Mouse (Mus musculus): ENCODE results near the gene Sf1.

Gene Sf1

GRCm38 (mm10) chr19:6373539-6374400, 10.3 kb downstream of the Sf1 start:
- peak; percentile 75 for DNase-seq (ENCODE audit: extremely low spot score, low spot score)

- no peak for DNase-seq (ENCODE audit: extremely low spot score, low spot score)
Observed at GRCm38 (mm10) chr19:6374571-6374970, 11.1 kb downstream of the Sf1 start.

- DNase-seq (ENCODE audit: extremely low spot score, low spot score), result no peak
Observed at GRCm38 (mm10) chr19:6375423-6376254, 12.1 kb downstream of the Sf1 start.

- DNase-seq (ENCODE audit: extremely low spot score, low spot score), result peak; percentile 50
Observed at GRCm38 (mm10) chr19:6376255-6376564, 12.7 kb downstream of the Sf1 start.

DNA sequence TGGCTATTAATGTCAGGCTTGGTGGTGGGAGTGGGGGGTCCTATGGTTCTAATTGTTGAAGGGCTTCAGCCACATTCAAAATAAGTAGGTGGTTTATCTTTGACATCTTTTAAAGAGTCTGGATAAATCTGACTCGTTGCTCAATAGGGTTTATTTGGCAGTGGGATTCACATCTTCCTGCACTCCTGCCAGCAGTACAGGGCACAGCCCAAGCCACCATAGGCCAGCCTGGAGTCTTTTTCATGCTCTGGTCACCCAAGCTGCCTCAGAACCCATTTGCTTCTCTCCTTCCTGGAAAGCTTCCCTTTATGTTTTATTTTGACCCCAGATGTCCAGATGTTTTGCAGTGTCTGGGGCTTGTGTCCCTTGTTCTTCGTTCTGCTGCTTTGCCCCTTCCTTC, 13.2 kb downstream of the Sf1 start:
- no peak for DNase-seq (ENCODE audit: extremely low spot score, low spot score)

GRCm38 (mm10) chr19:6377327-6378040, 14.0 kb downstream of the Sf1 start:
- no peak for DNase-seq (ENCODE audit: extremely low spot score, low spot score)

- no peak for DNase-seq (ENCODE audit: extremely low spot score, low spot score)
Observed at GRCm38 (mm10) chr19:6380411-6381166, 17.1 kb downstream of the Sf1 start.

DNA sequence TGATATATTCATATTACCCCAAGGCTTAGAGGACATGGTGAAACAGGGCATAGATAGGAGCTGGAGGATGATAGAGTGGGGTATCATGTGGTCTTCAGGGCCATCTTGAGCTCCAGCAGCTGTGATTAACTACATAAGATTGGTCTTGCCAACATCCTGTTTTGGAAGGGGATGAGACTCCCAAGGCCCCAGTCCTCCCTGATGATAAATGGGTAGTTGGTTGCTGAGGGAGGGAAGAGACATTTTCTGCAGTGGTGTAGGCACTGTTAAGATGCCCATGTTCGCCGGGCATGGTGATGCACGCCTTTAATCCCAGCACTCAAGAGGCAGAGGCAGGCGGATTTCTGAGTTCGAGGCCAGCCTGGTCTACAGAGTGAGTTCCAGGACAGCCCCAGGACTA, 17.7 kb downstream of the Sf1 start:
- DNase-seq (ENCODE audit: extremely low spot score, low spot score), result no peak

DNA sequence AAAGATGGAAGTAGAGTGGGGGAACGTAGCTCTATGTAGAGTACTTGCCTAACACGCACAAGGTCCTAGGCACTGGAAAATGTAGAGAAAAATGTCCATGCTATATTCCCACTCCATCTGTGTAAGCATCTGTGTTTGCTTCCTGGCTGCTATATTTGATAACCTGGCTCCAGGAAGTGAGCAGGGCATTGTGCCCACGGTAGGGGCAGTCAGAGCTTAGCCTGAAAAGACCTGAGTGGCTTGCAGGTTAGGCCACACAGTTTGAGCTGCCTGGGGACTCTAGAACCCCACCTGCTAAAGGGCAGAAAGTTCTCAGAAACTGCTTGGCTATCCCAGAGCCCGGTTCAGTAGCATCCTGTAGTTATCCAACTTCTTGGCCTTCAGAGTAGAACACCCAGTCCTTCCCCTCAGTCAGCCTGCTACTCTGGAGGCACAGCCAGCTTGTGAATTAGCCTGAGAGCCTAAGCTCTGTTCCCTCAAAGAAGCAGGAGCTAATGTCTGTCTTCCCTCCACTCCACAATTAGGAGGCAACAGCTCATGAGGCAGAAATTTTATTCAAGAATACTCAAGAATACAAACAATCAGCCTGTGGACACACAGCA, 18.9 kb downstream of the Sf1 start:
- no peak for DNase-seq (ENCODE audit: extremely low spot score, low spot score)

GRCm38 (mm10) chr19:6383470-6383869, 20.0 kb downstream of the Sf1 start:
- DNase-seq (ENCODE audit: extremely low spot score, low spot score), result no peak

DNA sequence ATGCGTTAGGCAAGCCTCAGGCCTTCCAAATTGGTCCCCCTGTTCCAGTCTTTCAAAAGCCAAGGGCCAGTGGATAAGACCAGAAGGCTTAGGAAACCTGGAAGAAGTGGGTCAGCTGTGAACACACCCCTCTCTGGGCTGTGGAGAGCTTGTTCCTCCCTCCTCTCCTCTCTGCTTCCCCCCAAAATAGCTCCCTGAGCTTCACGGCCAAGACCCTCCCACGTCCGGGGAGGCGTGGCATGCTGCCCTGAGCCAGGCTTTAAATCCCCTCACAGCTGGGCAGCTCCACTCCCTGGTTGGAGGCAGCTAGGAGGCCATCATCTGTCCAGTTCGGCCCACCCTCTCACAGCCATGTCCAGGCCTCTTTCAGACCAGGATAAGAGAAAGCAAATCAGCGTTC, 20.6 kb downstream of the Sf1 start, which contains the start of gene Pygm:
Pygm (plus strand) TSS at position 272 of the 400 bp plus-strand sequence.
- DNase-seq (ENCODE audit: extremely low spot score, low spot score), result no peak

- DNase-seq (ENCODE audit: extremely low spot score, low spot score), result no peak
Observed at GRCm38 (mm10) chr19:6384954-6385353, 21.5 kb downstream of the Sf1 start.

DNA sequence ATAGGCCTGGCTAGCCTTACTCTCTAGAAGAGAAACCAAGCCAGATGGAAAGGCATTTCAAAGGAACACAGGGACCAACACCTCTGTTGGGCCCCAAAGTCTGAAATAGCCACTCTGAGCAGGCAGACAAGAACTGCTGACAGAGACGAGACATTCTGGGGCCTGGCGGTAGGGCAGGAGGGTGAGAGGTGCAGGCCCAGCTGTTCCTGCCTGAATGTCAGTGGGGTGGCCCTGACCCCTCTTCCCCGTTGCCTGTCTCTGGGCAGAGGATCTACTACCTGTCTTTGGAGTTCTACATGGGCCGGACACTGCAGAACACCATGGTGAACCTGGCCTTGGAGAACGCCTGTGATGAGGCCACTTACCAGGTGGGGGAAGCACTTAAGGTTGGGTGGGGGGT, 21.9 kb downstream of the Sf1 start:
- no peak for DNase-seq (ENCODE audit: extremely low spot score, low spot score)

DNA sequence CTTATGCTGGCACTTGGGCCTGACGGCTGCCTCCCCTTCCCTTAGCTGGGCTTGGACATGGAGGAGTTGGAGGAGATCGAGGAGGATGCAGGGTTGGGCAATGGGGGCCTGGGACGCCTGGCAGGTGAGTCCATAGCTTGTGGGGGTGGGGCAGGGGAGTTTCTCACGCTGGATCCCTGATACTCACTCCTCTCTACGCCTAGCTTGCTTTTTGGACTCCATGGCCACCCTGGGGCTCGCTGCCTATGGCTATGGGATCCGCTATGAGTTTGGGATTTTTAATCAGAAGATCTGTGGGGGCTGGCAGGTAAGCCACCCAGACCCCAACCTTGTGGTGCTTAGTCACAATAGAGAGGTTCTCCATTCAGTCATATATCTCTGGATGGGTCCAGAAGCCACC, 22.3 kb downstream of the Sf1 start:
- no peak for DNase-seq (ENCODE audit: extremely low spot score, low spot score)

GRCm38 (mm10) chr19:6386234-6386633, 22.7 kb downstream of the Sf1 start:
- DNase-seq (ENCODE audit: extremely low spot score, low spot score), result no peak

DNA sequence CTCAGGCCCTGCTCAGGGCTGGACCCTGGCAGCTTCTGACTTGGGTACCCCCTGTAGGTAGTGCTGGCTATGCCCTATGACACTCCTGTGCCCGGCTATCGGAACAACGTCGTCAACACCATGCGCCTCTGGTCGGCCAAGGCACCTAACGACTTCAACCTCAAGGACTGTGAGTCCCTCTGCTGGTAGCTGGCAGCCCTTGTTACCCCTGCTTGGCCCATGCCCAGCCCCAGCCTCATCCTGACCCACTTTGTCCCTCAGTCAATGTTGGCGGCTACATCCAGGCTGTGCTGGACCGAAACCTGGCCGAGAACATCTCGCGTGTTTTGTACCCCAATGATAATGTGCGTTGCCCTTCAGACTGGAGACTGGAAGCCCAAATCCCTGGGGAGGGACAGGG, 24.5 kb downstream of the Sf1 start:
- DNase-seq (ENCODE audit: extremely low spot score, low spot score), result no peak

- no peak for DNase-seq (ENCODE audit: extremely low spot score, low spot score)
Observed at GRCm38 (mm10) chr19:6389803-6390202, 26.3 kb downstream of the Sf1 start.

DNA sequence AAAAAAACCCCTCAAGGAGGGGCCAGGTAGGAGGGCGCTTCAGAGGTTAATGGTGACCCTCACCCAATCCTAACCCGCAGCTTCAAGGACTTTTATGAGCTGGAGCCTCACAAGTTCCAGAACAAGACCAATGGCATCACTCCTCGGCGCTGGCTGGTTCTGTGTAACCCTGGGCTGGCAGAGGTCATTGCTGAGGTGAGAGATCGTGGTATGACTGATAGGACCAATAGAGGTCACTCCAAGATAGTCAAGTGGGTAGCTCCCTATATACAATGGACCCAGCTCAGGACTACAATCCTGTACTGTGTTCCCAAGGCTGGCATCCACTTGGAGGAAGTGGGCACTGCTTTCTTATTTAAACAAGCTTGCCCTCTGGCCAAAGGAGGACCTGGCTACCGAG, 26.8 kb downstream of the Sf1 start:
- no peak for DNase-seq (ENCODE audit: extremely low spot score, low spot score)

GRCm38 (mm10) chr19:6392743-6393393, 29.4 kb downstream of the Sf1 start:
- no peak for DNase-seq (ENCODE audit: extremely low spot score, low spot score)

DNA sequence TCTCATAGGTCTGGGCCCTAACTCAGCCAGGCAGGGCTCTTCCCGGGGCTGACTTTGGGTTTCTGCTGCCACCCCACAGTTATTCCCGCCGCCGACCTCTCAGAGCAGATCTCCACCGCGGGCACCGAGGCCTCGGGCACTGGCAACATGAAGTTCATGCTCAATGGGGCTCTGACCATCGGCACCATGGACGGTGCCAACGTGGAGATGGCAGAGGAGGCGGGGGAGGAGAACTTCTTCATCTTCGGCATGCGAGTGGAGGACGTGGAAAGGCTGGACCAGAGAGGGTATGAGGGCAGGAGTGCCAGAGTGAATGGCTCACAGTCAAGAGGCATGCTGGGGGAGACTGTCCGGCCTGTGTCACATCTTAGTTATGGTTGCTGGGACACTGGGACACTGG, 30.1 kb downstream of the Sf1 start:
- DNase-seq (ENCODE audit: extremely low spot score, low spot score), result no peak

Data from neural tube, embryonic 10.5 days (tissue).